Mouse (Mus musculus): ENCODE results near the gene Zfp992. TPM values are rescaled to one million over a fixed set of nuclear protein-coding genes. Genes with fewer than 3 reads are reported as not detected.
"Not testable (repeated sequence)": the region's sequence is repeated elsewhere in the genome, so short reads cannot be mapped to it uniquely, and the experiment has no call there.

Zfp992 gene
- polyA plus RNA-seq, 1 experiment from 2014 or later = 4.0 TPM

DNA sequence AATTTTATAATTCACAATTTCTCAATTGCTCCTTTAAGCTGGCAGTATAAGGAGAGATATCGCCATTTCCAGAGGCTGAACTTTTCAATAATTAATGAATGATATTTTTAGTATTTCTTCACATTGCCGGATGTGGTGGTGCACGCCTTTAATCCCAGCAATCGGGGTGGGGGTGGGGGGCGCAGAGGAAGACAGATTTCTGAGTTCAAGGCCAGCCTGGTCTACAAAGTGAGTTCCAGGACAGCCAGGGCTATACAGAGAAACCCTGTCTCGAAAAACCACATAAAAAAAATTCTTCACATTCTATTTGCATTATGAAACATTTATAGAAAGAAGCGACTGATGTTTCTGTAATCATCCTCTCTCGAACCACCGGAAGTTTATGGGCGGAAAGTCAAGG lies 33.7 kb downstream of the Zfp992 start:
- peaks cover 81% of the 10 kb centered on the region for H3K9me3 ChIP-seq
- H3K36me3 ChIP-seq (replicated peaks); DNase-seq (ENCODE audit: extremely low spot score, low spot score); H3K27ac ChIP-seq; H3K4me1 ChIP-seq; H3K27me3 ChIP-seq (ENCODE audit: poor library complexity, severe bottlenecking); H3K4me3 ChIP-seq: not testable (repeated sequence)
- 89% methylated on average over 10 of the region's 10 CpGs for WGBS

- 75% methylated on average over 13 of the region's 13 CpGs for WGBS
- H3K27ac ChIP-seq; DNase-seq (ENCODE audit: extremely low spot score, low spot score): not testable (repeated sequence)
Observed at GRCm38 (mm10) chr4:146483571-146484280, 34.9 kb downstream of the Zfp992 start.

GRCm38 (mm10) chr4:146484676-146485075 lies 35.9 kb downstream of the Zfp992 start:
- not testable (repeated sequence) for H3K4me1 ChIP-seq; DNase-seq (ENCODE audit: extremely low spot score, low spot score); H3K27ac ChIP-seq; H3K4me3 ChIP-seq; H3K27me3 ChIP-seq (ENCODE audit: poor library complexity, severe bottlenecking); H3K36me3 ChIP-seq (replicated peaks)
- peaks cover 82% of the 10 kb centered on the region for H3K9me3 ChIP-seq

More at GRCm38 (mm10) chr4:146483571-146484280, 34.9 kb downstream of the Zfp992 start:
- not testable (repeated sequence) for H3K27me3 ChIP-seq (ENCODE audit: poor library complexity, severe bottlenecking); H3K4me3 ChIP-seq; H3K4me1 ChIP-seq; H3K36me3 ChIP-seq (replicated peaks)
- peaks cover 80% of the 10 kb centered on the region for H3K9me3 ChIP-seq

DNA sequence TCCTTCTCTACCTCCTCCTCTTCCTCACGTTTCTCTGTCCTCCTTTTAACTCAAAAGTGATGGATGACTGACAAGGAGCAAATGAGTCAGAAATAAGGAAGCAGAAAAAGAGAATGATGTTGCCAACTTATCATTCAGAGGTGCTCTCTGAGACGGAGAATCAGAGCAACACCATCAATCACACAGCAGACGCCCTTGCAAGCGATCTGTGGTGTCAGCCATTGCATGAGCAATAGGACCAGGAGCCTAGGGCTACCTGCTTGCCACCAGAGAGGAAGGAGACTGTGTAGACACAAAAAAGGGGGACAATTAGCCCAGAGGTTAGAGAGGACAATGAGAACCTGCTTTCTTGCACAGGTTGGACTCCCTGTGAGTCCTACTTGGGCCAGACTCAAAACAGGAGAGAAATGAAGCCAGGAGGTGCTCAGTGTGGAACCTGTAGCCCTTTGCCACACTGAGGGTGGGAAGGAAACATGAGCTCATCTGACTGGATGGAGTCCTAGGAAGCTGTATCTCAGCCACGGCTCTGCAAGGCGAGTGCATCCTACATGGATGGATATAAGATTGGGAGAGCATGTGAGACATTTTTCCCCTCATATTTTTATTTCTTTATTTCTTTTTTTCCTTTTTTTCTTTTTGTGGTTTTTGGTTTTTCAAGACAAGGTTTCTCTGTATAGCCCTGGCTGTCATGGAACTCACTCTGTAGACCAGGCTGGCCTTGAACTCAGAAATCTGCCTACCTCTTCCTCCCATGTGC lies 36.5 kb downstream of the Zfp992 start:
- DNase-seq (ENCODE audit: extremely low spot score, low spot score); H3K27me3 ChIP-seq (ENCODE audit: poor library complexity, severe bottlenecking); H3K36me3 ChIP-seq (replicated peaks); H3K4me1 ChIP-seq; H3K27ac ChIP-seq; H3K4me3 ChIP-seq: not testable (repeated sequence)
- 80% methylated on average over 6 of the region's 6 CpGs for WGBS
- H3K9me3 ChIP-seq = peaks cover 82% of the 10 kb centered on the region

GRCm38 (mm10) chr4:146486753-146487152 lies 37.9 kb downstream of the Zfp992 start:
- H3K27ac ChIP-seq; DNase-seq (ENCODE audit: extremely low spot score, low spot score); H3K36me3 ChIP-seq (replicated peaks); H3K4me3 ChIP-seq; H3K27me3 ChIP-seq (ENCODE audit: poor library complexity, severe bottlenecking); H3K4me1 ChIP-seq: not testable (repeated sequence)
- H3K9me3 ChIP-seq = peaks cover 79% of the 10 kb centered on the region
- 86% methylated on average over 1 of the region's 1 CpGs for WGBS

- H3K36me3 ChIP-seq (replicated peaks); DNase-seq (ENCODE audit: extremely low spot score, low spot score); H3K4me3 ChIP-seq; H3K27me3 ChIP-seq (ENCODE audit: poor library complexity, severe bottlenecking); H3K27ac ChIP-seq; H3K4me1 ChIP-seq: not testable (repeated sequence)
- H3K9me3 ChIP-seq = peaks cover 80% of the 10 kb centered on the region
- WGBS = 82% methylated on average over 4 of the region's 4 CpGs
Observed at GRCm38 (mm10) chr4:146489196-146489595, 40.4 kb downstream of the Zfp992 start.

DNA sequence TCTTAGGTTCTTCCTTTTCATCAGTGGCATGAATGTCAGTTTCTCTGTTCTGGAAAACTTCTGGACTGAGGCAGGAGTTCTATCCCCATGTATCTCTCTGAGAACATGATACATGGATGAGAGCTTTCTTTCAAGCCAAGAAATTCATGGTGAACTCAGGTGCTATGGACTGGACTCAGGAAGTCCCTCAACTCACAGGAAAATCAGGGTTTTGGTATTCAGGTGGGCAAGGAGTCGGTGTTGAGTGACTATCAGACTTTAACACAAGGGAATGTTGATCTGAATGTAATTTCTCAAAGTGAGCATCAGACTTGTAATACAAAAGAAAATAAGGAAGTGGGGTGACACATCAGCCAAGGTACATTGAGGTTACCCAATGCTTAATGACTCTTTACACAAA lies 43.2 kb downstream of the Zfp992 start:
- H3K27ac ChIP-seq; H3K4me1 ChIP-seq; H3K4me3 ChIP-seq; H3K36me3 ChIP-seq (replicated peaks); DNase-seq (ENCODE audit: extremely low spot score, low spot score); H3K27me3 ChIP-seq (ENCODE audit: poor library complexity, severe bottlenecking): not testable (repeated sequence)
- H3K9me3 ChIP-seq = peaks cover 77% of the 10 kb centered on the region
- WGBS = 86% methylated on average over 1 of the region's 1 CpGs

GRCm38 (mm10) chr4:146492439-146492838 lies 43.6 kb downstream of the Zfp992 start:
- no peaks in the 10 kb centered on the region for H3K36me3 ChIP-seq (replicated peaks)
- no peak overlapping the region for H3K4me3 ChIP-seq
- H3K4me1 ChIP-seq = no peaks in the 10 kb centered on the region
- H3K27me3 ChIP-seq (ENCODE audit: poor library complexity, severe bottlenecking) = no peaks in the 10 kb centered on the region
- no peak for DNase-seq (ENCODE audit: extremely low spot score, low spot score)
- H3K27ac ChIP-seq = no peak overlapping the region
- peaks cover 82% of the 10 kb centered on the region for H3K9me3 ChIP-seq

GRCm38 (mm10) chr4:146492851-146493250 lies 44.0 kb downstream of the Zfp992 start:
- H3K27ac ChIP-seq = no peak overlapping the region
- DNase-seq (ENCODE audit: extremely low spot score, low spot score) = no peak
- H3K4me3 ChIP-seq = no peak overlapping the region
- H3K36me3 ChIP-seq (replicated peaks) = no peaks in the 10 kb centered on the region
- no peaks in the 10 kb centered on the region for H3K27me3 ChIP-seq (ENCODE audit: poor library complexity, severe bottlenecking)
- WGBS = 53% methylated on average over 1 of the region's 1 CpGs
- H3K4me1 ChIP-seq = no peaks in the 10 kb centered on the region
- H3K9me3 ChIP-seq = peaks cover 85% of the 10 kb centered on the region

DNA sequence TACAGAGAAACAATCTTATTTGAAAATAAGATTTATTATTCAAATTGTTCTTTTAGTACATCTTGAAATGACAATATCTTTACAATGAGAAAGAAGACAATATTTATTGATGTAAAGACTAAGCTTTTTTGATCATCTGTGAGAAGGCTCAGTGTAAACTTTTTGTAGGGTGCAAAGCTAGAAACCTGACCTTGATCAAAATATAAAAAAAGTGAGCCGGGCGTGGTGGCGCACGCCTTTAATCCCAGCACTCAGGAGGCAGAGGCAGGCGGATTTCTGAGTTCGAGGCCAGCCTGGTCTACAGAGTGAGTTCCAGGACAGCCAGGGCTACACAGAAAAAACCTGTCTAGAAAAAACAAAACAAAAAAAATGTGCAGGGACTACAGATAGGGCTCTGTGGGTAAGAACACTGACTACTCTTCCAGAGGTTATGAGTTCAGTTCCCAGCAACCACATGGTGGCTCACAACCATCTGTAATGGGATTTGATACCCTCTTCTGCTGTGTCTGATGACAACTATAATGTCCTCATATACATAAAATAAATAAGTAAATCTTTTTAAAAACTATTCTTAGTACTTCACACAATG lies 44.6 kb downstream of the Zfp992 start:
- not testable (repeated sequence) for H3K27ac ChIP-seq; H3K27me3 ChIP-seq (ENCODE audit: poor library complexity, severe bottlenecking); DNase-seq (ENCODE audit: extremely low spot score, low spot score); H3K4me3 ChIP-seq; H3K4me1 ChIP-seq; H3K36me3 ChIP-seq (replicated peaks)
- peaks cover 85% of the 10 kb centered on the region for H3K9me3 ChIP-seq
- WGBS = 89% methylated on average over 6 of the region's 6 CpGs

GRCm38 (mm10) chr4:146494980-146495379 lies 46.2 kb downstream of the Zfp992 start:
- Histone ChIP-seq H3K4me1 (no peaks in the 10 kb centered on the region), H3K4me3 (no peak overlapping the region), H3K9me3 (peaks cover 85% of the 10 kb centered on the region), H3K27me3 (ENCODE audit: poor library complexity, severe bottlenecking) (no peaks in the 10 kb centered on the region), H3K27ac (no peak overlapping the region), H3K36me3 (replicated peaks) (no peaks in the 10 kb centered on the region)
- DNase-seq (ENCODE audit: extremely low spot score, low spot score) = no peak
- 76% methylated on average over 4 of the region's 4 CpGs for WGBS

- DNase-seq (ENCODE audit: extremely low spot score, low spot score); H3K4me3 ChIP-seq; H3K27ac ChIP-seq; H3K4me1 ChIP-seq; H3K27me3 ChIP-seq (ENCODE audit: poor library complexity, severe bottlenecking); H3K36me3 ChIP-seq (replicated peaks): not testable (repeated sequence)
- 84% methylated on average over 9 of the region's 9 CpGs for WGBS
- peaks cover 90% of the 10 kb centered on the region for H3K9me3 ChIP-seq
Observed at GRCm38 (mm10) chr4:146497695-146498275, 49.0 kb downstream of the Zfp992 start.

DNA sequence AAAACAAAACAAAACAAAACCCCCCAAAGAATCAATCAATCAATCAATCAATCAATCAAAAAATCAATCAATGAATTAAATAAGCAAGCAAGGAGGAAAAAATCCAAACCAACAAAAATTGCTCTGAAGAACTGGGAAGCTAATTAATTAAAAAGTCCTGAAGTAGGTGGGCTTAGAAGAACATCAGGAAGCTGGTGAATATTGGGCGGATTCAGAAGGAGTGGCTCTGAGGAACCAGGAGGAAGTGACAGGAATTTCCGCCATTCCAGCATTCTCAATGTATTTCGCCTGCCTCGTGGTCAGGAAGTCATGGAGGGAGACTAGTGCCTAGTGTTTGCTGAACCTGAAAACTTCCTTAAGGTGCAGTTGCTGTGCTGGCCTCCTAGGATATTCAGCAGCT lies 52.9 kb downstream of the Zfp992 start, which contains the start of gene Zfp981:
Gene Zfp981, plus strand, starts transcription at position 301 of the 400 bp plus-strand sequence.
- H3K27me3 ChIP-seq (ENCODE audit: poor library complexity, severe bottlenecking); H3K4me1 ChIP-seq; H3K4me3 ChIP-seq; H3K36me3 ChIP-seq (replicated peaks); DNase-seq (ENCODE audit: extremely low spot score, low spot score); H3K27ac ChIP-seq: not testable (repeated sequence)
- H3K9me3 ChIP-seq = peaks cover 57% of the 10 kb centered on the region
- WGBS = 88% methylated on average over 4 of the region's 4 CpGs

Data from forebrain, embryonic 10.5 days (tissue).